Mouse (Mus musculus) bone marrow macrophage, adult 2 months (primary cell): ENCODE data around the gene Gm10382.

Experiments used
- CTCF ChIP-seq: IDR thresholded peaks from 2 replicates; pipeline ENCODE4 v1.5.1; 2012; ENCODE audit warnings: low read depth, mild to moderate bottlenecking, low read length, moderate library complexity
- POLR2A ChIP-seq: IDR thresholded peaks from 2 replicates; pipeline ENCODE4 v1.6.1; 2012; ENCODE audit warnings: mild to moderate bottlenecking, low read depth, low read length, borderline replicate concordance

- TF ChIP-seq POLR2A (no peak), CTCF (no peak)
Observed at GRCm38 (mm10) chr5:125405546-125406248, 16.6 kb downstream of the Gm10382 start.
